Mouse (Mus musculus) ovary, postnatal 10 days (tissue): Measurements from ENCODE around the gene Ttc28.

ENCODE experiments used
- DNase-seq: peaks from one replicate; pipeline ENCODE4 v3.0.0; 2022; ENCODE audit warnings: low spot score

Ttc28 gene

GRCm38 (mm10) chr5:111098516-111099274 is 219.1 kb downstream of the Ttc28 start:
- DNase-seq, result no peak

GRCm38 (mm10) chr5:111100585-111100984 is 221.0 kb downstream of the Ttc28 start:
- DNase-seq, result no peak

DNA sequence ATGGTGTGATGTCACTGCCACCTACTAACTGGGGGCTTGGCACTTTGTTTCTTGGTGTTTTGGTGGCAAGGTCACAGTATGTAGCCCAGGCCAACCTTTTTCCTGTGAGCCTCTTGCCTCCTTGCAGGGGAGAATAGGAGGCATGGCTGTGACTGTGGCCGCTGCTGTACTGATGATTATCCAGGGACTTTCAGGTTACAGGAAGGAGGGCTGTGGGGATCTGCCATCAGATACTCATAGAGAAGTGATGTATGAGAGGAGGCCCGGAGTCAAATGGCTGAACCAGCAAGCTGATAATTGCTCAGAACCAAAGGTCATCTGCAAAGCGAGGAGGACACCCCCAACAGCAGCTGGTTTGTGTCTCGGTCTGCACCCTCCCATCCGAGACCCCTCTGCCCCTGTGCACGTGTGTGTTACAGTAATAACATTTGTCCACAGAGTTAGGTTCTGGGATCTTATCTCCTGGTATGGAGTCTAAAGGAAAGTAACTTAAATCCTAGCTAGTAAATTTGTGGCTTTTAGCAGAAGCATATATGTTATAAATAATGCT is 221.9 kb downstream of the Ttc28 start:
- DNase-seq, result no peak

- DNase-seq, result no peak
These were observed 225.2 kb downstream of the Ttc28 start for GRCm38 (mm10) chr5:111104801-111105200.

DNA sequence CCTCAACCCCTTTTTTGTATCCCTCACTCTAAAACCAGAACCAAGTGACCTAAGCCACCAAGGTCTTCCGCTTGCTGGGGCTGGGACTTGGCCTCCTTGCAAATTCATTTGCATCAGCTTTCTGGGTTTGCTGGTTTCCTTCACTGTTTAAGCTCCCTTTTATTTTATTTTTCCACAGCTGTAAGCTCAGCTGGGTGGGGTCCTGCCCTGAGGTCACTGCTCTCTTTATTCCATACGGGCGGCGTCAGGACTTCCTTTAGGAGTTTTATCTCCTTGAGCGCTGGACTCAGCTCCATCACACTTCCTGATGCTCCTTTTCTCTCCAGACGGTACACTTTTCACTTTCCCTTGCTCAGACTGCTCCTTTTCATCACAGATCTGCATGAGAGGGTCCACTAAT is 231.8 kb downstream of the Ttc28 start:
- no peak for DNase-seq

GRCm38 (mm10) chr5:111113183-111113582 is 233.6 kb downstream of the Ttc28 start:
- DNase-seq, result no peak

DNA sequence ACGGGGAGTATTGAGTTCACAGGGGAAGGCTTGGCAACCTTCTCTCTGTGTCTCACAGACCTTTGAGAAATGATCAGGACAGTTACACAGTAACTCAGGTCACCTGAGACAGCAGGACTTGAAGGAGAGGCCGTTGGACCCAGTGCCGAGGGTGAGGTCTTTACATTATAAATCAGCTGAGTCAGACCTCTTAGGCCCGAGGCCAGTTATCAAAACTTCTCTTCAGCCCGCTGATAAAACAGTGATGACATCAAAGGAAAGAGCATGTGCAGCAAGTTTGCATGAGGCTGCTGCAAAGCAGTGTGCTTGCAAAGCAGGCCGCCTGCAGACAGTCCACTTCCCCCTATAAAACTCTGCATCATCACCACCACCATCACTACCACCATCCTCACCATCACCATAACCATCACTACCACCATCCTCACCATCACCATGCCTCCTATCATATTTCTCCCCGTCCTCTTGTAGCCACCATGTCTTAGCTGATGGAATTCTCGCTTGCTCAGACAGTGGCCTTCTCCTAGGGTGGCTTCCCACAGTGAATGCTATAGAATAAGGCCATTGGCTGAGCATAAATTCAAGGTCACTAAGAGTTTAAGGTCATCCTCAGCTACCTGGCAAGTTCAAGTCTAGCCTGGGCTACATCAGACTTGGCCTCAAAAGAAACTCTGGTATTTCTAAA is 234.2 kb downstream of the Ttc28 start:
- DNase-seq, result no peak

DNA sequence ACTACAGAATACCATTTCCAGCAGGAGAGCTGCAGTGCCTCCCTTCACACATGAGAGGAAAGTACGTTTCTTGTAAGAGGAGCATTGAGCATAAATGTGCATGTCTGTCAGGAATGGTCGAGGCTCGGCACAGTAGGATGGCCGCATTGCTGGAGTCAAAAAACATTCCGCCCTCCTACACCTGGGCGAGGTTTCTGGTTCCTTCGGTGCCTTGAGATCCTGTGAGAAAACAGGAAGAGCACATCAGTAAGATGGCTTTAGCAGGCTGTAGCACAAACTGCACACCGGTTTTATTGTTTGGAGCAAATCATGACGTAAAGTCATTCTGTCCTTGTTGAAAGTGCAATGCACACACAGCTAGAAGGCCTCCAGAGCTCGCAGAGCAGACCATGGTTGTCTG is 235.0 kb downstream of the Ttc28 start:
- no peak for DNase-seq

GRCm38 (mm10) chr5:111115519-111116350 is 236.1 kb downstream of the Ttc28 start:
- DNase-seq, result no peak

GRCm38 (mm10) chr5:111119805-111120204 is 240.2 kb downstream of the Ttc28 start:
- DNase-seq, result no peak

DNA sequence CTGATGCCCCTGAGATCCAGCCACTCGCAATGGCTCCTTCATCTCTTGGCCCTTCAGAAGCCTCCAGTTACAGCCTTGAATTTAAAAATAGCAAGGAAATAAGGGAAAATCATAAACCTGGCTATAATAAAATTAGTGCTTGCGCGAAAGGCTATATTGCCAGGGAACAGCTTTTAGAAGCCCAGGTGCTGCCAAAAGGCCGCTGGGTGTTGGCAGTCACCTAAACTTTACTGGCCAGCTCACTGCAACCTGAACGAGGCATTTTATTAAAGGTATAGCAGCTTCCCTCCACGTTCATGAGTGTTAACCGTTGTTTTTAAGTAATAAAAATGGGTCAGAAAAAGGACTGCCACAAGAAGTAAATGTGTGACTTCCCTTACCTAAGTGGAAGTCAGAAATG is 240.7 kb downstream of the Ttc28 start:
- no peak for DNase-seq

GRCm38 (mm10) chr5:111120705-111121420 is 241.3 kb downstream of the Ttc28 start:
- DNase-seq, result no peak

DNA sequence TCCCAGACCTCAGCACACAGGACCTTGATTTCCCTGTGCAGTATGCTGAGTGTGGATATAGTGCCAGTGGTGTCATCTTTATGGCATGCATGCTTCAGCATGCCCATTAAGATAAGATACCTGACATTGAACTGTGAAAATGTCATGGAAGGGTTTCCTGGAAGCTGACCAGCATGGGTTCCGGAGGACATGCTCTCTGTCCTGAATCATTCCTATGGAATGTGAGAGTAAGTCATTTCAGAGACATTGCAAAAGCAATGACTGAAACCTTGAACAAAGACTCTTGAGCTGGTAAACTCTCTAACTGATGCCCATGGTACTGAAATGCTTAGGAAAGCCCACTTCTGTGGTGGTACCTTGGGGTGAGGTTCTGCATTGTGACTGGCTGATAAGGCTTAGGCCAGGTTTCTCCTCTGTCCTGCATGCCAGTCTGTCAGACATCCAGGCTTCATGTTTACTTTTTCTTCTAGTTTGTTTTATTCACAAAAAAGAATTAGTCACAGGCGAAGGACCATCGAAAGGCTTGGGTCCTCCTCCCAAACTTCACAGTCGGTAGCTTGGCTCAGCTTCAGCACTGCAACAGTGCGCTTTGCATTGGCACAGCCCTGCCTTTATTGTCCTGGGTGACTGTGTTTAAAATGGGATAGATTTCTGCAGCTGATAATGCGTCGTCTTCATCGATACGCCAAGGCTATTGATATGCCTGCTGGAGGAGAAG is 242.9 kb downstream of the Ttc28 start:
- no peak for DNase-seq

- DNase-seq, result no peak
These were observed 243.6 kb downstream of the Ttc28 start for GRCm38 (mm10) chr5:111123050-111123746.

- no peak for DNase-seq
These were observed 245.1 kb downstream of the Ttc28 start for GRCm38 (mm10) chr5:111124620-111125200.

DNA sequence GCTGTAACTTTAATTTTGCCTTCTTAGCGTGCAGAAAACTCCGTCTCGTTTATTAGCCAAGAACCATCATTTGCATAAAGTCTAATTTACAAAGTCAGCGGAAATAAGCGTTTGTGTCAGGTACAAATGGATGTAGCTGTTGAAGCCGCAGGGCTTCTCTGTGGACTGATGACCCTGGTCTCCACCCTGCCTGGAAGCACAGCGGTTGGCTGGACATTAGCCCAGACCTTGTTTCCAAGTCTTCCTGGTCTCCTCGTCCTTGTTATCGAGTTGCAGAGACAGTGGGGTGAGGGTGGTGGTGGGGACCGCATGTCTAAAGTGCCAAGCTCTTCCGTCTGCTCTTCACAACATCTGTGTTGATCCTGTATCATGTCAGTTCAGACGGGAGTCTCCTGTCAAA is 246.1 kb downstream of the Ttc28 start:
- DNase-seq, result no peak

GRCm38 (mm10) chr5:111127786-111128185 is 248.2 kb downstream of the Ttc28 start:
- DNase-seq, result no peak

- DNase-seq, result no peak
These were observed 250.5 kb downstream of the Ttc28 start for GRCm38 (mm10) chr5:111130121-111130520.

GRCm38 (mm10) chr5:111131561-111131960 is 252.0 kb downstream of the Ttc28 start:
- no peak for DNase-seq

DNA sequence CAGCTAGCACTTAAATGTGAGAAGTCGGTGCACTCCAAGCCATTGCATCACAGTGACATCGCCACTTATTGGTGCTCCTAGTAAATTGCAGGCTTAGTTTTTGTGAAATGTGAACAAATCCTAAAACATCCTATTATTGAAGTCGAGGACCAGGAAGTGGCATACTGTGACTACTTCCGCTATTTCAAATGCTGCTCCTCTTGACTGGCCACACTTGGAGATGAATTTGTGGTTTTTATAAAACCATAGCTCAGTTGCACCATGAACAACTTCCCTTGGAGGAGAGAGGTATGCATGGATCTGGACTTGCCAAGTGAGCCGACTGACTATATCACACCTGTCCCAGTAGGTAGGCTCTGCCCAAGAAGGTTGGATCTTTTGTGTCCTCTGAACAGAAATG is 253.5 kb downstream of the Ttc28 start:
- DNase-seq, result no peak
